Mouse (Mus musculus) midbrain, postnatal 0 days (tissue): ENCODE data around the gene Gm47985. TPM values are rescaled to one million over a fixed set of nuclear protein-coding genes. Genes with fewer than 3 reads are reported as not detected.
"Not testable (repeated sequence)": the region's sequence is repeated elsewhere in the genome, so short reads cannot be mapped to it uniquely, and the experiment has no call there.

ENCODE experiments used
- ATAC-seq: fragments of 200-750 bp; cut with Nextera tagmentation; 2 replicates; pipeline ENCODE4 v1.8.0; 2017; ENCODE audit warnings: moderate number of reproducible peaks, mild to moderate bottlenecking, moderate TSS enrichment, moderate library complexity; ENCODE audit not compliant: low FRiP score
- DNase-seq: peaks from one replicate; pipeline ENCODE4 v3.0.0-alpha.2; 2015; ENCODE audit warnings: low spot score
- H3K27ac ChIP-seq: fragments of 300-500 bp; sonication (generic); 2 replicates; pipeline ENCODE4 v1.5.1; 2014; ENCODE audit warnings: low read depth, mild to moderate bottlenecking, low read length, mixed read lengths
- H3K27me3 ChIP-seq: fragments of 300-500 bp; sonication (generic); 2 replicates; pipeline ENCODE4 v1.6.1; 2014; ENCODE audit warnings: low read length, control low read depth, mixed read lengths; ENCODE audit not compliant: insufficient read depth
- H3K36me3 ChIP-seq: fragments of 300-500 bp; sonication (generic); 2 replicates; pipeline ENCODE4 v1.6.1; 2014; ENCODE audit warnings: low read length, control low read depth, mixed read lengths; ENCODE audit not compliant: insufficient read depth
- H3K4me1 ChIP-seq: fragments of 300-500 bp; sonication (generic); 2 replicates; pipeline ENCODE4 v1.6.1; 2014; ENCODE audit warnings: mild to moderate bottlenecking, control low read depth, antibody characterized with exemption, low read length, mixed read lengths; ENCODE audit not compliant: insufficient read depth
- H3K4me2 ChIP-seq: fragments of 300-500 bp; sonication (generic); 2 replicates; pipeline ENCODE4 v1.6.1; 2014; ENCODE audit warnings: low read depth, mild to moderate bottlenecking, low read length, mixed read lengths; ENCODE audit not compliant: poor library complexity, severe bottlenecking
- H3K4me3 ChIP-seq: fragments of 300-500 bp; sonication (generic); 2 replicates; pipeline ENCODE4 v1.5.1; 2014; ENCODE audit warnings: low read depth, mild to moderate bottlenecking, low read length, moderate library complexity
- H3K9ac ChIP-seq: fragments of 300-500 bp; sonication (generic); replicated peaks from 2 replicates; pipeline ENCODE4 v1.6.1; 2014; ENCODE audit warnings: mild to moderate bottlenecking, low read length, moderate library complexity, mixed read lengths; ENCODE audit not compliant: poor library complexity, severe bottlenecking
- H3K9me3 ChIP-seq: fragments of 300-500 bp; sonication (generic); 2 replicates; pipeline ENCODE4 v1.6.1; 2016; ENCODE audit warnings: low read length, control low read depth
- CTCF ChIP-seq: IDR thresholded peaks from 2 replicates; pipeline ENCODE4 v1.5.1; 2016; ENCODE audit warnings: antibody characterized with exemption, mild to moderate bottlenecking
- WGBS: fragments of 180-500 bp; shearing (Covaris S2); extraction: QIAGEN DNeasy Blood & Tissue Kit; methylation state at CpG from one replicate; pipeline ENCODE4 v1.1.7; 2014; 5-methylcytosine and 5-hydroxymethylcytosine counted together
- polyA plus RNA-seq: library from polyadenylated mRNA; unstranded; fragments of >200 nt; fragmentation: Nextera tagmentation; extraction: Ambion mirVana; gene quantifications from 2 replicates; pipeline ENCODE4 v1.2.1, GENCODE M21; 2015
- total RNA-seq: library from RNA; depleted of rRNA; stranded (reverse); fragments of >200 nt; gene quantifications from 2 replicates; pipeline ENCODE4 v1.2.3, GENCODE M21; 2014

The Gm47985 gene
- total and polyA plus RNA-seq, 2 experiments from 2014 or later: not detected

- H3K27ac ChIP-seq: no peak overlapping the region
- no peak overlapping the region for H3K4me2 ChIP-seq
- ATAC-seq (no peak), DNase-seq (no peak)
- no peaks in the 10 kb centered on the region for H3K36me3 ChIP-seq
- WGBS: 85% methylated on average over 2 of the region's 2 CpGs
- no peaks in the 10 kb centered on the region for H3K27me3 ChIP-seq
- TF ChIP-seq CTCF: no peak
- no peak overlapping the region for H3K9ac ChIP-seq
- no peaks in the 10 kb centered on the region; the same call in 1 of the 2 replicates for H3K4me1 ChIP-seq
- no peak overlapping the region for H3K4me3 ChIP-seq
- no peaks in the 10 kb centered on the region for H3K9me3 ChIP-seq
Observed at GRCm38 (mm10) chr1:151171572-151172461, 10.5 kb upstream of the Gm47985 start.

- Histone ChIP-seq H3K9me3 (no peaks in the 10 kb centered on the region), H3K4me2 (peak overlapping the region; percentile 30), H3K4me3 (peak overlapping the region; percentile 10; the same call in 1 of the 2 replicates), H3K36me3 (no peaks in the 10 kb centered on the region), H3K9ac (no peak overlapping the region), H3K27me3 (no peaks in the 10 kb centered on the region), H3K27ac (no peak overlapping the region), H3K4me1 (no peaks in the 10 kb centered on the region)
- ATAC-seq (peak; percentile 90), DNase-seq (peak; percentile 41)
- WGBS: 10% methylated on average over 10 of the region's 10 CpGs
- TF ChIP-seq CTCF: no peak
Observed at GRCm38 (mm10) chr1:151177030-151177936, 5.1 kb upstream of the Gm47985 start.

- Histone ChIP-seq H3K4me3 (peak overlapping the region; percentile 10; the same call in 1 of the 2 replicates), H3K36me3 (no peaks in the 10 kb centered on the region), H3K4me1 (no peaks in the 10 kb centered on the region), H3K27me3 (no peaks in the 10 kb centered on the region), H3K27ac (no peak overlapping the region), H3K9me3 (no peaks in the 10 kb centered on the region), H3K9ac (no peak overlapping the region), H3K4me2 (peak overlapping the region; percentile 30)
- 7% methylated on average over 4 of the region's 4 CpGs for WGBS
- DNase-seq (no peak), ATAC-seq (0 out of 2 replicates have a peak, but pooled peaks have one; percentile 34)
- TF ChIP-seq CTCF: no peak
Observed at GRCm38 (mm10) chr1:151177937-151178271, 4.4 kb upstream of the Gm47985 start.

GRCm38 (mm10) chr1:151178505-151179083 lies 3.7 kb upstream of the Gm47985 start:
- Histone ChIP-seq H3K4me3 (no peak overlapping the region), H3K27ac (no peak overlapping the region), H3K9me3 (no peaks in the 10 kb centered on the region), H3K9ac (no peak overlapping the region), H3K36me3 (no peaks in the 10 kb centered on the region), H3K4me2 (no peak overlapping the region; the same call in 1 of the 2 replicates), H3K27me3 (no peaks in the 10 kb centered on the region), H3K4me1 (no peaks in the 10 kb centered on the region)
- peak; percentile 29 for DNase-seq
- 27% methylated on average over 2 of the region's 2 CpGs for WGBS
- no peak for TF ChIP-seq CTCF
- no peak for ATAC-seq

- no peak for TF ChIP-seq CTCF
- Histone ChIP-seq H3K9me3 (no peaks in the 10 kb centered on the region), H3K27ac (no peak overlapping the region), H3K27me3 (no peaks in the 10 kb centered on the region), H3K9ac (no peak overlapping the region), H3K4me1 (no peaks in the 10 kb centered on the region), H3K4me2 (no peak overlapping the region), H3K4me3 (no peak overlapping the region), H3K36me3 (no peaks in the 10 kb centered on the region)
- WGBS: 60% methylated on average over 2 of the region's 2 CpGs
- ATAC-seq (no peak), DNase-seq (no peak)
Observed at GRCm38 (mm10) chr1:151180167-151180566, 2.2 kb upstream of the Gm47985 start.

GRCm38 (mm10) chr1:151186186-151186585 lies 3.8 kb downstream of the Gm47985 start:
- H3K27me3 ChIP-seq, H3K4me2 ChIP-seq, H3K9ac ChIP-seq, H3K9me3 ChIP-seq, H3K4me1 ChIP-seq, DNase-seq, H3K27ac ChIP-seq, H3K4me3 ChIP-seq, ATAC-seq, H3K36me3 ChIP-seq: not testable (repeated sequence)
- 69% methylated on average over 3 of the region's 3 CpGs for WGBS

GRCm38 (mm10) chr1:151186879-151187424 lies 4.6 kb downstream of the Gm47985 start:
- WGBS: 88% methylated on average over 4 of the region's 4 CpGs
- not testable (repeated sequence) for H3K4me2 ChIP-seq, ATAC-seq, H3K27me3 ChIP-seq, H3K9ac ChIP-seq, H3K9me3 ChIP-seq, H3K27ac ChIP-seq, H3K4me1 ChIP-seq, DNase-seq, H3K4me3 ChIP-seq, H3K36me3 ChIP-seq
